Mouse (Mus musculus) thymus, postnatal 0 days (tissue): ENCODE results near the gene Gtf2h3. TPM values are rescaled to one million over a fixed set of nuclear protein-coding genes. Genes with fewer than 3 reads are reported as not detected.
"Not testable (repeated sequence)": the region's sequence is repeated elsewhere in the genome, so short reads cannot be mapped to it uniquely, and the experiment has no call there.

Source experiments
- DNase-seq: peaks from one replicate; pipeline ENCODE4 v3.0.0-alpha.2; 2015; ENCODE audit warnings: low spot score
- polyA plus RNA-seq: library from polyadenylated mRNA; unstranded; fragments of >200 nt; fragmentation: Nextera tagmentation; extraction: Ambion mirVana; gene quantifications from 2 replicates; pipeline ENCODE4 v1.2.1, GENCODE M21; 2015

Gtf2h3 gene
- polyA plus RNA-seq, 1 experiment from 2014 or later: 43.8 TPM

DNA sequence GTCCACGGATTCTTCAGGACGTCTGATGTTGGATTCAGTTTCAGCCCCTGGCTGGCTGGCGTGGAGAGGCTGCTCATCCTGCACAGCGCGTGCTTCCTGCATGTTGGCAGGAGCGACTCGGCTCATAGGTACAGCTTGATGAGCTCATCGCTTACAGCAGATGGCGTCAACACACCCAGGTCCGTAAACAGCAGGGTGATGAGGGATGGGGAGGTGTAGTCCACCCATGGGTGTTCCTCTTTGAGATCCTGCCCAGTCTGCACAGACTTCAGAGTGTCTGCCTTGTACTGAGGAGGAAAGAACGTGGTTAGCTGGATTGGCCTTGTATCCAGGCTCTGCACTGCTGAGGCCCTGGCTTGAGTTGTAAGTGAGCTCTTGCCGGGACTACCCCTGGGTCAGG, 7.9 kb upstream of the Gtf2h3 start:
- DNase-seq: no peak

DNA sequence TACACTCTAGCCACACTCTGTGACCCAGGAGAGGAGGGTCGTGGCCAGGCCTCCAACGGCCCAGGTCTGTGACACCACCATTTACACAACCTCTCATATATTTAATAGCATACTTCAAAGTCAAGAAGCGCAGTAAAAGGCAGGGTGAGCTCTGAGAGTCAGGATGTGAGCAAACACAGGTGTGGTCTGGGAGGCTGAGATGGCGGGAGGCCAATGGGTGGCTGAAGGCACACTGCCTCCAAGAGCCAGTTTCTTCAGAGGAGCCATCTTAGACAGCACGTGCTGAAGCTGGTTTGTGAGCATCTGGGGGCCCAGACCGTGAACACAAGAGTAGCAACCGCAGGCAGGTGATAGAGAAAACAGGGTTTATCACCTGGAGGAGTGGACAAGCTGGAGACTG, 3.5 kb upstream of the Gtf2h3 start:
- DNase-seq: no peak

DNA sequence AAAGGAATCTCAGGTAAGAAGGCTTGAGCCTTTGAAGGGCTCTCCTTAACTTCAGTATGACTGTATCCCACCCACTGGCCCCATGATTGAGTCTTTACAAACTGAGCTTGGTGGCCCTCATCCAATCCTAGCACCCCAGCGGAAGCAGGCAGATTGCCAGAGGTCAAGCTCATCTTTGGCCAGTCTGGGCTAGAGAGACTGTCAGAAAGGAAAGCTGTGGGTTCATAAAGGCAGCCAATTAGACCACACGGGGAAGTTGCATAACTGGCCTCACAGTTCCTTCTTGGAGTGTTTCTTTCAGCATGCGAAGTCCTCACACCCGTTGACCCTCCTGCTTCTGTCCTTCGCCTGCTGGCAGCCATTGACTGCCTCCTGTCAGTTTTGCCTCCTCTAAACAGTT, 3.6 kb downstream of the Gtf2h3 start:
- DNase-seq: no peak

DNA sequence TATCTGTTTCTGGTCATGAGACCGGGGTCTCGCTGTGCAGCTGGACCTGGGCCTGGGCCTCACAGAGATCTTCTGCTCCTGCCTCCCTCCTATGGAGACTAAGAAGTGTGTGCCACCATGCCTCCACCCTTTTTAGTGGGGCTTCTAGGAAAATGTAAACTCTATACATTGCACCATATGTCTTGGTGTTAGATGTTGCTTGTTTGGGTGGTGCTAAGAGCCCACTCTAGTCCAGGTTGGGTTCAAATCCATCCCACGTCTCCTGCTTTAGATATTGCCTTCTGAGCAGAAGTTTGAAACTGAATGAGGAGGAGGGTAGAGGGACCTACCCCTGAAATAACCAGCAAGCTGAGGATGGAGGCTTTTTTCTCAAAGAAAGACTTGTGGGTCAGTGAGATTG, 13.8 kb downstream of the Gtf2h3 start:
- no peak for DNase-seq

DNA sequence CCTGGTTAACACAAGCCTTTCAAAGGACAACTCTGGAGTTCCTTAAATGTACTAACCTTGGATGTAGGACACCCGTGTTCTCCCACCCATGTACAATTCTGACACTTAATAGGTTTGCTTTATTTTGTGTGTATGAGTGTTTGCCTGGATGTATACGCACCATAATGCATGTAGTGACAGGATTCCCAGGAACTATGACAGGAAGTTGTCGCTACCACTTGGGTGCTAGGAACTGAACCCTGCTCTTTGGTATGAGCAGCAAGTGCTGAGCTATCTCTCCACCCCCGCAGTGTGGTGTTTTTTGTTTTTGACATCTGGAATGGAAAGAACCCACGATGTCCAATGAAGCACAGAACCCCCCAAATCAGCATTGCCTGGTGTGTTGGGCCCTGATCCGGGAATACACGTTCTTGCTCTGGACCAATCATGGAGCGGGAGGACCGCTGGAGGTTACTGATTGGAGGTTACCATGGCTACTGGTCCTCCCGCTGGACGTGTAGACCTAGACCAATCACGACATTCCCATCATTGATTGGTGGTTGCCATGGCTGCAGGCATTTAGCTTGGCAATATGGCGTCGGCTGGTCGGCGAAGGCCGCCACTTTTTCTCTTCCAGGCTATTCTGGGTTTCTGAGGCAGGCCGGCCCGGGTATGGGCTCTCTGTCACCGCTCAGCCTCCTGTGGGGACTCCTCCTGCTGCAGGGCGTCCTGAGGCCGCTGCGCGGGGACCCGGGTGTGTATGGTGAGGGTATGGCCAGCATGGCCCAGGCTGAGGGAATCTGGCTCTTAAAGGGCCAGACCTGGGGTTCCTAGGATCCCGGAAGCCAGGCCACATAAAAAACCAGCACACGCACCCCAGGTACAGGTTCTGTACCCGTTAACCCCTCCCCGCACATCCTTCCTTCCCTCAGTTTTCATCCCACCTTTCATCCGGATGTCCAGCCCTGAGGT, 19.6 kb downstream of the Gtf2h3 start:
- peak; percentile 81 for DNase-seq

DNA sequence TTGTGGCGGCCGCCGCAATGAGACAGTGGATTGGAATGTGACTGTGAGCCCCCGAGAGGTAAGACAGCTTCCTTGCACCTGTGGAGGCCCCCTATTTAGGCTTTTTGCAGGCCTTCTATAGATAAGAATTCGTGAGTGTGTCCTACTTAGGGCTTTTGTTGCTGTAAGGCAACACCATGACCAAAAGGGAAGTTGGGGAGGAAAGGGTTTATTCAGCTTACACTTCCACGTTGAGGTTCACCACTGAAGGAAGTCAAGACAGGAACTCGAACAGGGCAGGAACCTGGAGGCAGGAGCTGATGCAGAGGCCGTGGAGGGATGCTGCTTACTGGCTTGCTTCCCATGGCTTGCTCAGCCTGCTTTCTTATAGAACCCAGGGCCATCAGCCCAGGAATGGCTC, 20.8 kb downstream of the Gtf2h3 start:
- not testable (repeated sequence) for DNase-seq

DNA sequence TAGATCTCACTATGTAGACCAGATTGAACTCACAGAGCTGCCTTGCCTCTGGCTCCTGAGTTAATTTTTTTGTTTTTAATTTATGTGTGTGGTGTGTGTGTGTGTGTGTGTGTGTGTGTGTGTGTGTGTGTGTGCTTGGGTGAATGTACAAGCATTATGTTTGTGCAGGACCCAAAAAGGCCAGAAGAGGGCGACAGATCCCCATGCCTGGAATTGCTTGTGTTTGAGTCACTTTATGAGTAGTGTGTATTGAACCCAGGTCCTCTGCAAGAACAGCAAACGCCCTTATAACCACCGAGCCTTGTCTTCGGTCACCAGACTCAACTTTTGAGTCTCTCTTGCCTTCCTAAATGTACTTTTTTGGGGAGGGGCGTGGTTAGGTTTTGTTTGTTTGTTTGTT, 23.4 kb downstream of the Gtf2h3 start:
- DNase-seq: peak; percentile 64

DNA sequence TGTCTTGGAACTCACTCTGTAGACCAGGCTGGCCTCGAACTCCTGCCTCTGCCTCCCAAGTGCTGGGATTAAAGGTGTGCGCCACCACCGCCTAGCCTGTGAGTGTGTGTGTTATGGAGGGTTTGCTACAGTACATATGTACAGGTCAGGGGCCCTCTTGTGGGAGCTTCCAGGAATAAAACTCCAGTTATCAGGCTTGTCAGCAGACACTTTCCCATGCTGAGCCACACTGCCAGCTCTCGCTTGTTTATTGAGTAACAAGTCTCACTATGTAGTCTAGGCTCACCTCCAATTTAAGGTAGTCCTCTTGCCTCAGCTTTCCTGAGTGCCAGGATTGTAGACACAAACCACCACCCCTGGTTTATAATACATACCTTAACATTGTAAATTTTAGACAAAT, 25.4 kb downstream of the Gtf2h3 start:
- DNase-seq: no peak

DNA sequence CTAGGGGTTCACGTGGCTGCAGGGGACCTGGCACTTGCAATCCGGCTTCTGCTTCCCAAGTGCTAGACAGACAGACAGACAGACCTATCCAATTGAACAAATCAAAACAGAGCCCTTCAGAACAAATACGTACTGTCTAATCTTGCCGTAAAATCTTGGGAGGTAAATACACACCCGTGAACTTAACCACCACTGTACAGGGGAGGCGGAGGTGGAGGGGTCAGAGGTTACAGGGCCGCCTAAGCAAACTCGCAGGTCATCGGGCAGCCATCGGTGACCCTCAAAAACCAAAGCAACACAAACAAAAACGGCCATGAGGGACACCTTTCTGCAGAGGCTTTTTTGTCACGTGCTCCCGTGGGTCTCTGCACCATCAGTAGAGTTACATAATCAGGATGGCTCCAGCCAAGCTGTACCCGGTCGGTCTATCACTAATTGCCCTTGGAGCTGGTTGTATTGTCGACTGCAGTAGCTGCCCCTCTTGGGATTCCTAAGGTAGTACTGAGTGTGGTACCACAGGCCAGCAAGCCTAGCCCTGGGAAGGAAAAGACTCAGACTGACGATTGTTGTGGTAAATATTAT, 26.2 kb downstream of the Gtf2h3 start:
- no peak for DNase-seq

DNA sequence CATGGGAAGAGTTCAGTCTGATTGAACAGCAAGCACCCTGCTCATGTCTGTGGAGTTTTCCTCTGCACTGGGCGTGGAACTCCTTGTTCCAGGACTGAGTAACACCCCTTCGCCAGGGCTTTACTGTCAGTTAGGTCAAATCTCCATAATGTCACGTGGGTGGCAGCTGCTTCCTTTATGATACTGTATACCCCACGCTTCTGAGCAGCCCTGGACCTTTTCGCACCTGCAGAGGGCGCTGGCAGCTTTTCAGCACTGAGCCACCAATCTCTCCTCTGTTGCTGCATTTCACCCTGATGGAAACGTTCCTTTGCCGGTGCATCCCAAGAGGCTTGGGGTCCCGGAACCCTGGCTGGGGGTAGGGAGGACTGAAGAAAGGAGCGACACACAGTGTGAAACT, 32.0 kb downstream of the Gtf2h3 start:
- peak; percentile 44 for DNase-seq

DNA sequence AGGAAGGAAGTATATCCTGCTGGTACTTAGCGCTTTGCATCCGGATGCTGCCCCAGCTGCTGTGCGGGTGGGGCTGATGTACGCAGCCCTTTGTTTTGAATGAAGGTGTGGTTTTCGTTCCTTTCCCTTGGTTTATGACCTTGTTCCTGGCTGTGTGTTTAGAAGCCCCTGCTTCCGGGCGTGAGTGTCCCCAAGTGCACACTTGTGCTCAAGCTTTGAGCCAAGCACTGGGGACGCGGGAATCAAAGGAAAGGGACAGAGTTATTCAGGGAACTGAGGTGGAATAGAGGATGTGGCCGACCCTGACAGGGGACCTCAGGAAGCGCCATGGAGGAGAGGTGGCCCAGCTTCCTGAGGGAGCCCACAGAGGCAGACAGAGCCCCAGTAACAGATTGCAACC, 35.8 kb downstream of the Gtf2h3 start:
- DNase-seq: peak; percentile 55

DNA sequence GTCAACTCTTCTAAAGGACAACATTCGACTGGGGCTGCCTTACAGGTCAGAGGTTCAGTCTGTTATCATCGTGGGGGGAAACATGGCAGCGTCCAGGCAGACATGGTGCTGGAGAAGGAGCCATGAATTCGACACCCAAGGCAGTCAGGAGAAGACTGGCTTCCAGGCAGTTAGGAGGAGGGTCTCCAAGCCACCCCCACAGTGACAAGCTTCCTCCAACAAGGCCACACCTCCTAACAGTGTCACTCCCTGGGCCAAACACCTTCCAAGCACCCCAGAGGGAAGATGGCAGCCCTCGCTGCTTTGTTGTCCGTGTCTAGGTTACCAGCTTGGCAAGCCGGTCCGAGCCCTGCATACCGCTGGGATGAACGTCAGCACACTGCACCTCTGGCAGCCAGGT, 39.8 kb downstream of the Gtf2h3 start:
- DNase-seq: no peak

DNA sequence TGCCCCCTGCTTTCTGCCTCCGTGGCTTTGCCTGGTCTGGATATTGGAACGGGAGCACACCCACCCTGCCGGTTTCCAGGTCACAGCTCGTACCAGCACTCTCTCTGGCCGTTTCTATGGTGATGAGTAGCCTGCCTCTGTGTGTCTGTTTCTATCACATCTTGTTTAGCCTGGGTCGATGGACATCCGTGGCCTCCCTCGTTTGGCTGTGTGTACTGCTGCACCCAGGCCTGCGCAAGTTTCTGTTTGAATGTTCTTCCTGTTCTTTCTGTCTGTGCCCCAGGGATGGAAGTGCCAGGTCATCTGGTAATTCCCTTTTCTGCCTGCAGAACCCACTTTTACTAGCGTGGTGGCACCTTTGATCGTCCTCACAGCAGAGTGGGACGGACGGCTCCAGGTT, 42.4 kb downstream of the Gtf2h3 start:
- no peak for DNase-seq

DNA sequence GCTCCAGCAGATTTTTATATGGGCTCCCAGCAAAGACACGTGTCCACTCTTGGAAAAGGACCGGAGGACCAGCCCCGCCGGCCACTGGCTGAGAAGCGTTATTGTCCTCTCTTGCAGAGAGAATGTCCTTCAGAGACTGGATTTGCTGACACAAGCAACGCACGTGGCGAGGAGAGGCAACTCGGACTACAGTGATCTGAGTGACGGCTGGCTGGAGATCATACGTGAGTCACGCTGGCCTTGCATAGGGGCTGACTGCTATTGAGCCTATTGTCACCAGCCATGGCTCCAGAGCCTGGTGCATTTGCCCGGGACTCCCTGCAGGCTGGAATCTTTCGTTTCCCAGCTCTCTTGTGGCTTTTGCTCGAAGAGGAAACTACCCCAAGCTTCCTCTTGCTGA, 44.0 kb downstream of the Gtf2h3 start:
- no peak for DNase-seq

DNA sequence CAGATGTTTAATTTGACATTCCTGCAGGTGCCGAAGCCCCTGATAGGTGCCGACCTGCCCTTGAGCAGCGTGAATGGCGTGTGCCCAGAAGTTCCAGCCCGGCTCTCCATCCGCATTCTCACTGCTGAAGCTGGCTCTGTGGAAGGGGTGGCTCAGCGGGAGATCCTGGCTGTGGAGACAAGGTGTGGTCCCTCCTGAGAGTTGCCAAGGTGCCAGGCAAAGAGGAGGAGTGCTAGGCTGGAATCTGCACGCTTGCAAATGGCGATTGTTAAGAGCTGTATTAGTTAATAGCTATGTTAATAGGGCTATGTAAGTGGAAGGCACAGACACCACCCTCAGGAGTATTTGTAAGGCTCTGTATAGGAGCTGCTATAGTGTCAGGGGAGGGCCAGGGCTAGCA, 45.4 kb downstream of the Gtf2h3 start:
- DNase-seq: no peak

DNA sequence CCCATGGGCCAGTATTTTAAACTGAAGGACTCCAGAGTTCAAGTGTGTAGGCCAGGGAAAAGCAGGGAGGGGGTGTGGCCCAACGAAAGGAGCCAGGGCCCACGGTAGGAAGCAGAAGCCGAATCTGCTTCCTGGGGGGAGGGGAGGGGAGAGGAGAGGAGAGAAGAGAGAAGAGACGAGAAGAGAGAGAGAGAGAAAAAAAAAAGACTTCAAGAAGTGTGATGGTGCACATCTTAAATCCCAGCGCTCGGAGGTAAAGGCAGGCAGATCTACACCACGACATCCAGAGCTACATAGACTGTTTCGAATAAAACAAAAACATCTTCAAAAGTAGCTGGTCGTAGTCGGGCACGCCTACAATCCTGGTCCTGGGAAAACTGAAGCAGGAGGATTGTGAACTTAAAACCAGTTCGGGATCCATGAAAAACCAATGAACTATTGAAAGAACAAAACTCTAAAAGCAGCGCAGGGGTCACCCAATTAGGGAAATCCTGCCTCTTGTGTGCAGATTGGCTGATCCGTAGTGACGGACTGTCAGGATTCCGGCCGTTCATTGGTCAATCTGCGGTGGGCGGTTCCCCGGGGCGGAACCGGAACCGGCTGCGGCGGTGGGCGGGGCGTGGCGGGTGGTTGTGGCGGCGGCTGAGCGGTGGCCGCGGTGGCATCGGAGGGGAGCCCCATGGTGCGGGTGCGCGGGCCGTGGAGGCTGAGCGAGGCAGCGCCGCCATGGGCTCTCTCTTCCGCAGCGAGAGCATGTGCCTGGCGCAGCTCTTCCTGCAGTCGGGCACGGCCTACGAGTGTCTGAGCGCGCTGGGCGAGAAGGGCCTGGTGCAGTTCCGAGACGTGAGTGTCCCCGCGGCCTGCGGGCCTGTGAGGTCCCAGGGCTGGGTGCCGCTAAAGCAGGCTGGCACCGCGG, 49.8 kb downstream of the Gtf2h3 start, which contains the start of gene Atp6v0a2:
Gene Atp6v0a2, plus strand, starts transcription at position 129 of the 916 bp plus-strand sequence.
- DNase-seq: peak; percentile 93

DNA sequence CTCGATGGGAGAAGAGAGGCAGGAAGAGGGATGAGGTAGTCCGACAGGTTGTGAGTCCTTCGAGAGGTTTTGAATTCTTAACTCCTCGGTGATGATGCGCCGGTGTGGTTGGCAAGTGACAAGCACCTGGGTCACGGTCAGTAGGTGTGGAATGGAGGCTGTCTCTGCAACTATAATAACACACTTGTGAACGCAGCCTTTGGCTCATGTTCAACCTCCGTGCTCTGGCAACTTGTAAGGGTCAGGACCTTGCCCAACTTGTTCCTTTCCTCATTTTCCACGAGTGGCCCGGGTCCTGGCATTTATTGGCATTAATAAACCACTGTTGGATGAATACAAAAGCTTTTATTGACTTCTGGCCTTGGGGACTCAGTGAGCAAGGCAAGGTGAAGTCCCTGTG, 50.7 kb downstream of the Gtf2h3 start:
- DNase-seq: no peak

DNA sequence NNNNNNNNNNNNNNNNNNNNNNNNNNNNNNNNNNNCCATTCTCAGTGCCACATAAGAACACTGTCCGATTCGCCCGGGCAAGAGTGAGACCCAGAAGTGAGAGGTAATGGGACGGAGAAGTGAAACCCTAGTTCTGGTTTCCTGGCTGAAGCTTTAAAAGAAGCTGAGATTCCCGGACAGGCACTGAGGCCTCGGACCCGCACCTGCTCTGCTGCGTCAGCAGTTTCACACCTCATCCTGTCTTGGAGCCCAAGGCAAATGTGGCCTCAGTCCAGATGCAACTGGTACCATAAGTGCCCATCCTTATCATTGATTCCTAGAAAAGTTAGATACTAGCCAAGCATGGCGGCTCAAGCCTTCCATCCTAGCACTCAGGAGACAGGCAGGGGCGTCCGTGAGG, 52.7 kb downstream of the Gtf2h3 start:
- DNase-seq: no peak

DNA sequence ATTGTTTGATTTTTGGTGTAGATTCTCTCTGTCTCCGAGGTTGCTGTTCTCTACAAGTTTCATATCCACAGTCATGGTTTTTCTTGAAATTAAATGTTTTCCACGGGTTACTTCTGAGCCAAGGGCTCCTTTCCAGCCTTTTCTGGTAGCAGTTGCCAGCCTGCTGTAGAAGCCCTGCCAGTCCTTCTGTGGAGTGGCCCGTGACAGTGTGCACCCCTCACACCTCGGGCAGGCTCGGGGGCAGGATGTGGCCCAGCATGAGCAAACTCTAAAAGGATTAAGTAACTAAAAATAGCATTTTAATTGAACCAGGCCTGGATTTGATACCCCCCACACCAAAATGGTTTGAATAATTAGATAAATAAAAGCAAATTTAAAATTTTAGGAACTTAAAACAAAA, 53.5 kb downstream of the Gtf2h3 start:
- DNase-seq: peak; percentile 28

DNA sequence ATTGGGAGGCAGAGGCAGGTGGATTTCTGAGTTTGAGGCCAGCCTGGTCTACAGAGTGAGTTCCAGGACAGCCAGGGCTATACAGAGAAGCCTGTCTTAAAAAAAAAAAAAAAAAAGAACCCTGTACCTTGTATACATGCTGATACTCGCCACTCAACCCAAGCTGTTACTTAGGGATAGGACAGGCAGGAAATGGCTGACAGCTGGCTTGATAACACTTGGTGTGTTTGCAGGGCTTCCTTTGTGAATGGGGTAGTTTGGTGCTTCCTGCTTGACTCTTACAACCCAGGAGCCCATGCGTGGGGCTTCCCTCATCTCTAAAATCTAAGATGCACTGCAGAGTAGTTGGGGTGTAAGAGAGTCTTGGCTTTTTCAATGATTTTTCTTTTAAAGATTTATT, 54.5 kb downstream of the Gtf2h3 start:
- DNase-seq: peak; percentile 69

DNA sequence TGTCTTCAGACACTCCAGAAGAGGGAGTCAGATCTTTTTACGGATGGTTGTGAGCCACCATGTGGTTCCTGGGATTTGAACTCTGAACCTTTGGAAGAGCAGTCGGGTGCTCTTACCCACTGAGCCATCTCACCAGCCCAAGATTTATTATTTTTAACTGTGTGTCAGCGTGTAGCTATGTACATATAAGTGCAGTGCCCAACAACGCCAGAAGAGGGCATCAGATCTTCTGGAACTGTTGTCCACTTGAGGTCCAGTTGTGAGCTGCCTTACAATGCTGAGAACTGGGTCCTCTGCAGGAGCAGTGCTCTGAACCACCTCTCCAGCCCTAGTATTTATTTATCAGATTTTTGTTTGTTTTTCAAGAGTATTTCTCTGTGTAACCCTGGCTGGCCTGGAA, 56.1 kb downstream of the Gtf2h3 start:
- DNase-seq: not testable (repeated sequence)

DNA sequence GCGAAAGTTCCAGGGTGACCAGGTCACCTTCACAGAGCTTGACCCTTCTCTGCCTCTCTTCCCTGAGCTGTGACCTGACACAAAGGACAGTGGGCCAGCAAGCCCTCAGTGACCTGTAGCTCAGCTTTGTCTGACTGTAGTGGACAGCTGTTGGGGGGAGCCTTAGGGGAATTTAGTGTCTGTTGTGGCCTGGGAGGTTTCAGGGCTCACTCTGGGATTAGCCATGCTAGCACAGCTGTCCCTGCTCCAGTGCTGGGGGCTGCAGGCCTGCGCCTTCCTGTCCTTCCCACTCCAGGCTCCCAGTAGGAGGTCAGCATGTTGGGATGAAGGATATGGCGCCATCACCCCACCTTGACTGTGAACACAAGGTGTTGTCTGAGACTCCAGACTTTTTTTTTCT, 57.2 kb downstream of the Gtf2h3 start:
- DNase-seq: no peak
